11 mouse cellular contexts compared by ENCODE assay signal in the genomic region with DNA sequence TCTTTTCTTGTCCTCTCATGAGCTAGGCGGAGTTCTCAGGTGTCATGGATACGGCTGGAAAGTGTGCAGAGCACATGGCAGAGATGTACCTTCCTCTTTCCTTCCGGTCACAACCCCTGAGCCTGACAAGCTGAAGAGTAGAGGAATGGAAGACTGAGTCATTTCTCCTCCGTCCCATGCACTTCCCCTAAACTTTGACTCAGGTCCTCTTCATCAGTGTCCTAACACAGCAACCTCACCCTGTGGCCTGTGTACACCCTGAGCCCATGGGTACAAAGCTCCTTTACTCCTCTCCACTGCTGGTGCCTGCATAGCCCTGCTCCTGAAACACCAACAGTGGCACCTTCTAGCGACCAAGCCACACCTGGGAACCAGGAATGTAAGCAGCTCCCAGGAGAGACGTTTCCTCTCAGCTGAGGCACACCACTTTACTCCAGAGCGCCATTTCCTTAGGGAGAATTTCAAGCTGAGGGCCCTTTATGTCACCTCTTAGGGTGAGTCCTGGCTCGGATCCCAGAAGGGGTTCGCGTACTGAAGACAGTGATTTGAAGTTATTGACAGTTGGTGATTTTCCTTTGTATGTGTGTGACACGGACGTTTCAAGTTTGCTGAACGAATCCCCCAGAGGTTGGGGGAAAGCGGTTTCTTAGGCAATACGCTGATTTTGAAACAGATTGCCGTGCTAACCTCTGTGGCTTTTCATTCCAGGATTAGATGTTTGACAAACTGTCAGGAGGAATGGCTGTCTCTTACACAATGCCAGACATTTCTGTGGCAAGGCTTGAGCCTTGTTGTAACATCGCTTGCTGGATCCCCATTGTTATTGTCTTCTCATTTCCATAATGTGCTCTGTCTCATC.
A peak's percentile ranks its signal among the peaks of the same experiment; 100 is the strongest.
DNase-seq lines count a peak whose midpoint lies in the region; ATAC-seq and TF ChIP-seq lines count a peak whose summit lies in the region.
"Had no signal": no experiment of that assay in that cellular context is flagged by ENCODE, and none has a peak within 500 bp of the region (broad histone marks: within the 10 kb centered on the region; RNA-seq: fewer than 3 reads in every experiment).

No protein-coding gene starts in this region.

- peak; percentile 51; the same call in 1 of the 2 replicates for TF ChIP-seq POLR2A in embryonic fibroblast, embryonic 13.5 days (IDR thresholded peaks at IDR 0.05; ENCODE audit: low read depth, low read length)

- no peaks in the 10 kb centered on the region for H3K36me3 ChIP-seq in forebrain, embryonic 16.5 days (ENCODE audit: control insufficient read depth, insufficient read depth)
- no peaks in the 10 kb centered on the region for H3K36me3 ChIP-seq in forebrain, embryonic 15.5 days
- no peaks in the 10 kb centered on the region for H3K36me3 ChIP-seq in C2C12 (ENCODE audit: control insufficient read depth, insufficient read depth)
- H3K36me3 ChIP-seq: heart, embryonic 12.5 days had no signal

- H3K79me2 ChIP-seq in C2C12 (ENCODE audit: control insufficient read depth, insufficient read depth) = no peaks in the 10 kb centered on the region

- H3K79me3 ChIP-seq in C2C12 (ENCODE audit: low read depth) = no peaks in the 10 kb centered on the region

- DNase-seq in lung, postnatal 25 days (ENCODE audit: low spot score) = peak; percentile 32
- DNase-seq in kidney, adult 18-20 months = no peak
- DNase-seq in kidney, adult 9 months = no peak
- no peak for DNase-seq in frontal cortex, postnatal 10 days (ENCODE audit: low spot score in 2 of 2)
- DNase-seq: kidney, postnatal 14 days had no signal

- H3K9ac ChIP-seq in forebrain, embryonic 16.5 days (replicated peaks; ENCODE audit: low read depth, low read length) = no peak overlapping the region
- no peak overlapping the region for H3K9ac ChIP-seq in forebrain, embryonic 15.5 days (replicated peaks)
- H3K9ac ChIP-seq: heart, embryonic 12.5 days; liver, embryonic 14.5 days had no signal

- no peak for TF ChIP-seq CTCF in C2C12 (IDR thresholded peaks at IDR 0.05; ENCODE audit: control insufficient read depth, insufficient read depth, insufficient read length)
- no peak for TF ChIP-seq CTCF in embryonic fibroblast, embryonic 13.5 days (IDR thresholded peaks at IDR 0.05; ENCODE audit: borderline replicate concordance, insufficient read depth, low read length)

- WGBS in forebrain, embryonic 16.5 days = 50% methylated on average over 17 of the region's 17 CpGs
- 48% methylated on average over 17 of the region's 17 CpGs for WGBS in forebrain, embryonic 15.5 days

- H3K27ac ChIP-seq in forebrain, embryonic 16.5 days (ENCODE audit: low read length) = no peak overlapping the region
- no peak overlapping the region for H3K27ac ChIP-seq in forebrain, embryonic 15.5 days (replicated peaks)
- H3K27ac ChIP-seq in embryonic fibroblast, embryonic 13.5 days (ENCODE audit: insufficient read depth, low read length) = peak overlapping the region; percentile 89
- H3K27ac ChIP-seq: liver, embryonic 14.5 days had no signal

- no peak overlapping the region for H3ac ChIP-seq in C2C12 (ENCODE audit: control insufficient read depth, insufficient read length, low read depth)

- 0 out of 2 replicates have a peak, but pooled peaks have one; percentile 36 for ATAC-seq in forebrain, embryonic 16.5 days
- ATAC-seq in forebrain, embryonic 15.5 days (replicated peaks) = no peak

- H3K27me3 ChIP-seq in forebrain, embryonic 16.5 days (replicated peaks; ENCODE audit: control insufficient read depth, insufficient read depth, low read length) = peaks cover 2% of the 10 kb centered on the region; the same call in 1 of the 2 replicates
- no peaks in the 10 kb centered on the region for H3K27me3 ChIP-seq in forebrain, embryonic 15.5 days
- H3K27me3 ChIP-seq in C2C12 (ENCODE audit: control insufficient read depth, insufficient read depth, insufficient read length) = no peaks in the 10 kb centered on the region
- H3K27me3 ChIP-seq: heart, embryonic 12.5 days had no signal

- no peaks in the 10 kb centered on the region for H3K9me3 ChIP-seq in forebrain, embryonic 16.5 days (ENCODE audit: control insufficient read depth, low read length)
- H3K9me3 ChIP-seq in forebrain, embryonic 15.5 days = no peaks in the 10 kb centered on the region
- H3K9me3 ChIP-seq: heart, embryonic 12.5 days had no signal

- H3K4me3 ChIP-seq in forebrain, embryonic 16.5 days (replicated peaks; ENCODE audit: low read length) = no peak overlapping the region
- H3K4me3 ChIP-seq in forebrain, embryonic 15.5 days = no peak overlapping the region
- no peak overlapping the region for H3K4me3 ChIP-seq in C2C12 (ENCODE audit: insufficient read depth, poor library complexity, severe bottlenecking)
- H3K4me3 ChIP-seq in embryonic fibroblast, embryonic 13.5 days (ENCODE audit: insufficient read depth, low read length) = no peak overlapping the region
- H3K4me3 ChIP-seq: heart, embryonic 12.5 days had no signal

- peaks cover 18% of the 10 kb centered on the region for H3K4me1 ChIP-seq in forebrain, embryonic 16.5 days (replicated peaks; ENCODE audit: control insufficient read depth, insufficient read depth, low read length)
- H3K4me1 ChIP-seq in forebrain, embryonic 15.5 days = peaks cover 25% of the 10 kb centered on the region
- H3K4me1 ChIP-seq in embryonic fibroblast, embryonic 13.5 days (ENCODE audit: control insufficient read depth, insufficient read depth, low read length) = peaks cover 32% of the 10 kb centered on the region

- H3K4me2 ChIP-seq in forebrain, embryonic 16.5 days (ENCODE audit: low read length) = no peak overlapping the region
- H3K4me2 ChIP-seq in forebrain, embryonic 15.5 days (replicated peaks) = no peak overlapping the region
- H3K4me2 ChIP-seq: heart, embryonic 12.5 days had no signal

TF ChIP-seq in C2C12, 6 proteins besides CTCF, POLR2A, EP300 and RAD21:
- no peak for TF ChIP-seq MYOG (IDR thresholded peaks at IDR 0.05; ENCODE audit: control insufficient read depth, extremely low read depth, insufficient read length)
- peak; percentile 72 for TF ChIP-seq CEBPB (IDR thresholded peaks at IDR 0.05; ENCODE audit: low read depth)
TF ChIP-seq in C2C12: peak in this region for 1.
